Mouse (Mus musculus) intestine, embryonic 16.5 days (tissue): ENCODE measurements around the gene Fdxr. TPM values are rescaled to one million over a fixed set of nuclear protein-coding genes. Genes with fewer than 3 reads are reported as not detected.

Experiments used
- ATAC-seq: fragments of 200-750 bp; cut with Nextera tagmentation; 2 replicates; pipeline ENCODE4 v1.8.0; 2017; ENCODE audit warnings: moderate TSS enrichment, moderate library complexity
- H3K27ac ChIP-seq: fragments of 300-500 bp; sonication (generic); 2 replicates; pipeline ENCODE4 v1.5.1; 2014; ENCODE audit warnings: mild to moderate bottlenecking, low read length
- H3K27me3 ChIP-seq: fragments of 300-500 bp; sonication (generic); replicated peaks from 2 replicates; pipeline ENCODE4 v1.6.1; 2014; ENCODE audit warnings: low read length, control low read depth, mixed read lengths; ENCODE audit not compliant: control insufficient read depth, insufficient read depth
- H3K36me3 ChIP-seq: fragments of 300-500 bp; sonication (generic); 2 replicates; pipeline ENCODE4 v1.6.1; 2014; ENCODE audit warnings: low read length, control low read depth; ENCODE audit not compliant: control insufficient read depth, insufficient read depth
- H3K4me1 ChIP-seq: fragments of 300-500 bp; sonication (generic); 2 replicates; pipeline ENCODE4 v1.6.1; 2014; ENCODE audit warnings: low read length, control low read depth, mixed read lengths; ENCODE audit not compliant: control insufficient read depth, insufficient read depth
- H3K4me2 ChIP-seq: fragments of 300-500 bp; sonication (generic); 2 replicates; pipeline ENCODE4 v1.6.1; 2014; ENCODE audit warnings: low read depth, low read length, control low read depth
- H3K4me3 ChIP-seq: fragments of 300-500 bp; sonication (generic); 2 replicates; pipeline ENCODE4 v1.5.1; 2014; ENCODE audit warnings: mild to moderate bottlenecking, low read length
- H3K9ac ChIP-seq: fragments of 300-500 bp; sonication (generic); 2 replicates; pipeline ENCODE4 v1.6.1; 2014; ENCODE audit warnings: low read depth, low read length
- H3K9me3 ChIP-seq: fragments of 300-500 bp; sonication (generic); 2 replicates; pipeline ENCODE4 v1.6.1; 2016; ENCODE audit warnings: low read length, control low read depth; ENCODE audit not compliant: control insufficient read depth
- WGBS: fragments of 180-500 bp; shearing (Covaris S2); extraction: QIAGEN DNeasy Blood & Tissue Kit; methylation state at CpG from one replicate; pipeline ENCODE4 v1.1.7; 2014; 5-methylcytosine and 5-hydroxymethylcytosine counted together
- polyA plus RNA-seq: library from polyadenylated mRNA; unstranded; fragments of >200 nt; fragmentation: Nextera tagmentation; extraction: Ambion mirVana; gene quantifications from 2 replicates; pipeline ENCODE4 v1.2.1, GENCODE M21; 2015

Fdxr gene
- polyA plus RNA-seq, 1 experiment from 2014 or later, result 22.9 TPM

- Histone ChIP-seq H3K4me1 (no peaks in the 10 kb centered on the region), H3K9me3 (no peaks in the 10 kb centered on the region), H3K4me2 (no peak within 1 kb of the TSS), H3K4me3 (no peak within 1 kb of the TSS), H3K27ac (no peak within 1 kb of the TSS), H3K27me3 (0 out of 2 replicates have a peak, but pooled peaks cover 4% of the 10 kb centered on the region), H3K9ac (no peak within 1 kb of the TSS), H3K36me3 (no peaks in the 10 kb centered on the region)
- no peak for ATAC-seq
- 31% methylated on average over 8 of the region's 8 CpGs for WGBS
Observed at GRCm38 (mm10) chr11:115306863-115307262, 30.0 kb upstream of the Fdxr start, which contains the start of gene Otop2. Gene Otop2 (plus strand): TSS chr11:115307163.

GRCm38 (mm10) chr11:115303167-115303566 is 26.3 kb upstream of the Fdxr start:
- Histone ChIP-seq H3K4me1 (no peaks in the 10 kb centered on the region), H3K36me3 (no peaks in the 10 kb centered on the region), H3K9ac (no peak overlapping the region), H3K9me3 (no peaks in the 10 kb centered on the region), H3K4me3 (no peak overlapping the region), H3K4me2 (no peak overlapping the region), H3K27ac (no peak overlapping the region), H3K27me3 (0 out of 2 replicates have a peak, but pooled peaks cover 2% of the 10 kb centered on the region)
- no peak for ATAC-seq
- 31% methylated on average over 8 of the region's 8 CpGs for WGBS

GRCm38 (mm10) chr11:115301351-115301750 is 24.5 kb upstream of the Fdxr start:
- H3K27me3 ChIP-seq, result no peaks in the 10 kb centered on the region
- no peak overlapping the region for H3K4me2 ChIP-seq
- H3K27ac ChIP-seq, result no peak overlapping the region
- H3K9ac ChIP-seq, result no peak overlapping the region
- no peak for ATAC-seq
- WGBS, result 76% methylated on average over 2 of the region's 2 CpGs
- no peaks in the 10 kb centered on the region for H3K36me3 ChIP-seq
- H3K4me3 ChIP-seq, result no peak overlapping the region
- no peaks in the 10 kb centered on the region for H3K9me3 ChIP-seq
- 0 out of 2 replicates have a peak, but pooled peaks cover 5% of the 10 kb centered on the region for H3K4me1 ChIP-seq

- ATAC-seq, result no peak
- WGBS, result 84% methylated on average over 4 of the region's 4 CpGs
- no peak overlapping the region for H3K4me3 ChIP-seq
- H3K4me2 ChIP-seq, result no peak overlapping the region
- H3K27me3 ChIP-seq, result no peaks in the 10 kb centered on the region
- 0 out of 2 replicates have a peak, but pooled peaks cover 5% of the 10 kb centered on the region for H3K4me1 ChIP-seq
- H3K9ac ChIP-seq, result no peak overlapping the region
- H3K9me3 ChIP-seq, result no peaks in the 10 kb centered on the region
- H3K36me3 ChIP-seq, result no peaks in the 10 kb centered on the region
- H3K27ac ChIP-seq, result no peak overlapping the region
Observed at GRCm38 (mm10) chr11:115300745-115301144, 23.9 kb upstream of the Fdxr start.

GRCm38 (mm10) chr11:115298160-115298559 is 21.3 kb upstream of the Fdxr start:
- WGBS, result 75% methylated on average over 8 of the region's 8 CpGs
- H3K9ac ChIP-seq, result no peak overlapping the region
- H3K9me3 ChIP-seq, result no peaks in the 10 kb centered on the region
- no peak overlapping the region for H3K27ac ChIP-seq
- ATAC-seq, result no peak
- H3K4me3 ChIP-seq, result no peak overlapping the region
- no peak overlapping the region for H3K4me2 ChIP-seq
- no peaks in the 10 kb centered on the region for H3K36me3 ChIP-seq
- no peaks in the 10 kb centered on the region for H3K27me3 ChIP-seq
- 0 out of 2 replicates have a peak, but pooled peaks cover 5% of the 10 kb centered on the region for H3K4me1 ChIP-seq

- H3K4me3 ChIP-seq, result peak within 1 kb of the TSS; percentile 54
- no peaks in the 10 kb centered on the region for H3K36me3 ChIP-seq
- no peaks in the 10 kb centered on the region for H3K27me3 ChIP-seq
- H3K9ac ChIP-seq, result peak within 1 kb of the TSS; percentile 70
- no peaks in the 10 kb centered on the region for H3K9me3 ChIP-seq
- ATAC-seq, result peak; percentile 69
- 1% methylated on average over 44 of the region's 44 CpGs for WGBS
- peaks cover 6% of the 10 kb centered on the region; the same call in 1 of the 2 replicates for H3K4me1 ChIP-seq
- H3K27ac ChIP-seq, result peak within 1 kb of the TSS; percentile 50
- peak within 1 kb of the TSS; percentile 84 for H3K4me2 ChIP-seq
Observed at GRCm38 (mm10) chr11:115297214-115297826, 20.5 kb upstream of the Fdxr start, which contains the start of gene Fads6. Gene Fads6 (minus strand): TSS chr11:115297663.

GRCm38 (mm10) chr11:115296471-115297210 is 19.8 kb upstream of the Fdxr start:
- Histone ChIP-seq H3K4me1 (peaks cover 9% of the 10 kb centered on the region; the same call in 1 of the 2 replicates), H3K9me3 (no peaks in the 10 kb centered on the region), H3K4me2 (peak overlapping the region; percentile 84), H3K27ac (peak overlapping the region; percentile 50; the same call in 1 of the 2 replicates), H3K27me3 (no peaks in the 10 kb centered on the region), H3K4me3 (peak overlapping the region; percentile 54), H3K9ac (peak overlapping the region; percentile 70), H3K36me3 (no peaks in the 10 kb centered on the region)
- ATAC-seq, result no peak
- WGBS, result 48% methylated on average over 21 of the region's 21 CpGs

- no peaks in the 10 kb centered on the region for H3K27me3 ChIP-seq
- no peak overlapping the region for H3K9ac ChIP-seq
- no peak overlapping the region for H3K4me3 ChIP-seq
- peaks cover 9% of the 10 kb centered on the region; the same call in 1 of the 2 replicates for H3K4me1 ChIP-seq
- no peak overlapping the region for H3K4me2 ChIP-seq
- H3K27ac ChIP-seq, result no peak overlapping the region
- ATAC-seq, result no peak
- H3K36me3 ChIP-seq, result no peaks in the 10 kb centered on the region
- no peaks in the 10 kb centered on the region for H3K9me3 ChIP-seq
- 82% methylated on average over 11 of the region's 11 CpGs for WGBS
Observed at GRCm38 (mm10) chr11:115295939-115296338, 19.1 kb upstream of the Fdxr start.

- Histone ChIP-seq H3K27ac (peak overlapping the region; percentile 86), H3K9ac (no peak overlapping the region), H3K36me3 (no peaks in the 10 kb centered on the region), H3K4me3 (no peak overlapping the region), H3K4me2 (no peak overlapping the region), H3K4me1 (peaks cover 14% of the 10 kb centered on the region; the same call in 1 of the 2 replicates), H3K9me3 (no peaks in the 10 kb centered on the region), H3K27me3 (no peaks in the 10 kb centered on the region)
- WGBS, result 46% methylated on average over 14 of the region's 14 CpGs
- peak; percentile 70 for ATAC-seq
Observed at GRCm38 (mm10) chr11:115292631-115293375, 16.0 kb upstream of the Fdxr start.
